Mouse (Mus musculus): ENCODE measurements around the gene Cfap99.

Gene Cfap99

DNA sequence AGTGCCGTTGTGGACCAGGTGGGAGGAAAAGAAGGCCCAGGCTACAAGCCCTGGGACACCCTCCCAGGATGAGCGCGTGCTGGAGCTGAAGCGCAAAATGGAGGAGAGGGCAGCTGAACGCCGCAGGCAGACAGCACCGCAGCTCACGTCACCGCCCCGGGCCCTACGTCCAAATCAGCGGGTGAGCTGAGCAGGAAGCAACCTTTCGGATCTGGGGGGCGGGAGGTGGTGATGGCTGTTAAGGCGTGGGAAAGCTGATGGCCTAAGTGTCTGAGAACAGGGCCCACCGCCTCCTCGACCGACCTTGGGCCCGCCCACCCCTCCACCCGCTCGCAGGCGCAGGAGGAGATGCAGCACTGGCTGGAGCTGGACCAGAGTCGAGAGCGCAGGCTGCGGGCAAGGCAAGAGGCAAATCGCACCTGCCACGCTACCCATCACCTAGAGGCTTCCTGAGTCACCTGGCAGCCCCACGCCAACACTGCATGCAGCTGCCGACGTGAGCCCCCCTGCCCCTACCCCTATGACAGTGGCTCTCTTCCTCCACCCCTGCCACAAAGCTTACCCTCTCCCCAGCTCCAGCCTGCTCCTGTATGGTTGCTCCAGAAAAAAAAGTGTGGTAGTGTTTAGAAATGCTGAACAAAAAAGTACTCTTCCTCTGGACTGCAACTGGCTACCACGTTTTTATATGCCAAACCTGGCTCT lies 38.6 kb downstream of the Cfap99 start:
- peak; percentile 44 to 55 for DNase-seq (ENCODE audit: low spot score in 2 of 2)

DNA sequence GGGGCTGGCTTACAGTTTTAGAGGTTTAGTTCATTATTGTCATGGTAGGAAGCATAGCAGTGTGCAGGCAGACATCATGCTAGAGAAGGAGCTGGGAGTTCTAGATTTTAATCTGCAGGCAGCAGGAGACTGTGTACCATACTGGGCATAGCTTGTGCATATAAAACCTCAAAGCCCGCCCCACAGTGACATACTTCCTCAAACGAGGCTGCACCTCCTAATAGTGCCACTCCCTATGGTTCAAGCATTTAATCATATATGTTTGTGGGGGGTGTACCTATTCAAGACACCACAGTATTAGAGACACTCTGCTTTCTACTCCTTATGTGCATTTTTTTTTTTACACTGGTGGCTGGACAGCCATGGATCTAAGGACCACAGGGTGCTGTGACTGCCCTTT lies 41.7 kb downstream of the Cfap99 start:
- DNase-seq (ENCODE audit: low spot score in 2 of 2): no peak

DNA sequence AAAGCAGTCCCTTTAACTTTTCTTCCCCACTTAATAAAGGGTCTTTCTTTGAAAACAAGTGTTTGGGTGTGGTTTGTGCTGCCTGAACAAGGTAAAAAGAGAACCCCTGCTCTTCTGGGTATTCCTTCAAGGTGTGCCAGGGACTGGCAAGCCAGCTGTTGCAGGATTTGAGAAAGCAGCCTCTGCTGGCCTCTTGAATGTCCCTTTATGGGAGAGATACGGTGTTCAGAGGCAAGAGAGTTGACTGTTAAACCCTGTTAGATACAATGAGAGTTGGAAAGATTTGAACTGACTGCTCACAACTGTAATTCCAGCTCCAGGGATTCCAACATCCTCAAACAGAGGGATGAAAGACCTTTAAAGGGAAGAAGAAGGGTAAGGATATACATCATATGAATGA lies 45.7 kb downstream of the Cfap99 start:
- DNase-seq (ENCODE audit: low spot score in 2 of 2): no peak

DNA sequence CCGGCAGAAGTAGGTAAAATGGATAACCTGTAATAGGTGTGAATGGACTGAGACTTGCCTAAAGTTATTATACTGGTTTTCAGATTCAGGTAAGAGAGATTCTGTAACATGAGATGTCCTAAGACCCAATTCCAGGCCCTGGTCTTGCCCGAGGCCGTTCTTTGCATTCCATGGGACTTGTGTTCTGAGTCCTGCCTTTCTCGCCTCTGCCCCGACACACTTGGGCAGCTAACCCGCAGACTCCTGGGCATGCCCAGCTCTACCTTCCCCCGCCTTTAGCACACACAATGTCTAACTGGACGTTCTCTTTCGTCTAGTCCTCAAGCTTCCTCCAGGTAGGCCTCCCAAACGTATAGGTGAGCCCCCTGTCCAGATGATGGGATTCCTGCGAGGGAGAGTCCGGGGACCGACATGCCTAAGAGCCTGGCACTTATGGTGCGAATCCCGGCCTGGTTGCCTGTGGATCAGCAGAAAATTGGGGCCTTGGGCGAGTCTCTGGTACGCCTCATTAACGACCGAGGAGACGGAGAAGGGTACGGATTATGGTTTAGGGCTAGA lies 47.2 kb downstream of the Cfap99 start:
- DNase-seq (ENCODE audit: low spot score in 2 of 2): no peak

DNA sequence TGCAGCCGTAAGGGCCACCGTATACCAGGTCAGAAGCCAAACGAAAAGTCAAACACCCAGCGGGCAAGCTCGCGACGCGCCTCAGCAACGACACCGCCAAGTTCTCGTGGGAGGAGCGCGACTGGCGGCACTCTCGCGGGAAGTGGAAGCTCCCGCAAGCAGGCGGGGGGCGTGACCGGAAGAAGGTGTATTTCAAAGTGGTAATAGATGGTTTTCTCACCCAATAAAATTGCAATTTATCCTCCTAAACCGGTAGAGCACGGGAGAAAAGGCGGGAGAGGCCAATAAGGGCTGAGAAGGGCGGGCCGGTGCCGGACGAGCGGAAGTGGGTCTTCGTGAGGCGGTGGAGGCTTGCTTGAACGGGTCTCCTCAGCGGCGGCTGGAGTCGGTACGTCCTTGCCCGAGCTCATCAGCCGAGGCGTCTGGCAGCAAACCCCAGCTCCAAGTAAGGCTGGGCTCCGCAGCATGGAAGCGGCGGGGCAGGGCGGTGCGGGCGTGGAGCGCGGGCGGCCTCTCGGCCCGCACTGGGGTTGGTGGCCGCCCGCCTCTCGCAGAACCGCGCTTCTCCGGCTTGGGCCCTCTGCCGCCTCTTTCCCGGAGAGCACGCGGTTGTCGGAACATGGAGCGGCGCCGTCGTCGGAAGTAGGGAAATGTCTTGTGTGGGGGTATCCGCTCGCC lies 47.8 kb downstream of the Cfap99 start, which contains the start of gene Rnf4:
Gene Rnf4, plus strand, starts transcription at position 193 of the 678 bp plus-strand sequence.
- DNase-seq (ENCODE audit: low spot score in 2 of 2): peak; percentile 99

DNA sequence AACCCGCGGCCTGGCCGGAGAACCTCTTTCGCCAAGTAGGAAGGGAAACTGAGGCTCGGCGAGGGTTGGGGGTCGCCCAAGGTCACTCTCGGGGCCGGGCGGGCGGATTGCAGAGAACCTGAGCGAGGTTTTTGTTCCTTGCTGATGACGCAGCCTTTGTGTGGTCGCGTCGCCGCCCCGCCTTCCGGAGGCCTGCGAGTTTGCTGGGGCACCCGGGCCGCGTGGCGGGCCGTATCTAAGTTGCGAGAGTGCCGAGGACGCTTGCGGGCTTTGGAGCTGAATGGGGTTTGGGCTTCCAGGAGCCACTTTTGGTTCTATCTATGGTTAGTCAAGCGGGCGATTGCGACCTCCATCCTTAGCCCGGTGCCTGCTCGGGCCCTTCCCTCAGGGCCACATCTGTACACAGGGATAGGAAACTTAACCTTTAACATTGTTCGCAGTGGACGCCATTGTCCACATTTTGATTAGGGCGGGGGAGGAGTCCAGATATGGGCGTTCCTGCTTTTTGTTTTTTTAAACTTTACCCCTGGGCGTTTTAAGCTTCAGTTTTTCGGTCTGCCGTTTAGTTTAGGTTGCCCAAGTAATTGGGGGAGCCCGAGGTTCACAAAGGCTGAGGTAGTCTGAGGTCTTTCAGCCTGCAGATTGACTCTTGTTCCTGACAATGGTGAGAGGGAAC lies 48.5 kb downstream of the Cfap99 start:
- peak; percentile 62 to 70 for DNase-seq (ENCODE audit: low spot score in 2 of 2)

DNA sequence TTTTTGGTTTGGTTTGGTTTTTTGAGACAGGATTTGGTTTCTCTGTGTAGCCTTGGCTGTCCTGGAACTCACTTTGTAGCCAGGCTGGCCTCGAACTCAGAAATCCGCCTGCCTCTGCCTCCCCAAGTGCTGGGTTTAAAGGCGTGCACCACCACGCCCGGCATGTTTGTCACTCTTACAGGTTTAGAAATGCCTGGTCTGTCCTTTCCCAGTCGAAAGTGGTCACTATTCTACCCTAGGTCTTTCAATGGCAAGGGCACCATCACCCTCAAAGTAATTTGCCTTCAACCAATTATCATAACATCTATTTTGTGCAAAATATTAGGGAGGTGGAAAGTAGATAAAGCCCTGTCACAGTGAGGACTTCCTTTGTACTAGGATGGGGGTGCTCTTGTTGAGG lies 51.8 kb downstream of the Cfap99 start:
- no peak for DNase-seq (ENCODE audit: low spot score in 2 of 2)

DNA sequence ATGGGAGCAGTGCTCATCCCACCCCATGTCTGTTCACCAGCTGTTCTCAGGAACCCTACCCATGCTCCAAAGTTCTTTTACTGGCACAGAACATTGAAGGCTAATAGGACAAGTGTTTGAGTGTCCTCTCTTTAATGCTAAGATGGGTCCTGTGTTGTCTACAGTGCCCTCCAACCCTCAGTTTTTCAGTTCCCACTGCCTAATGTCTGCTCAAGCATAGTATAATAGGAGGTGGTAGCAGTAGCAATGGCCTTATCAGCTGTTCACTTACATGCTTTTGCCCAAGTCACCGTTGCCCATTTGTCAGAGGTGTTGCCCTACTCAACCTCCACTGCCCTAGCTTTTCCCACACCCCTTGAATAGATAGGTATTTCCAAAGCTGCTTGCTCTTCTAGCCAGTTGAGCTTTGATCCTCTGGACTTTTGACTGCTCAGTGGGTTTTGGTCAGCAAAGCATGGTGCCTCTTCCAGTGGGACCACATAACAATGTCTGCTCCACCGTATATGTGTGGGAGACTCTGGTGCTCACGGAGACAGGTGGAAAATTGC lies 63.8 kb downstream of the Cfap99 start:
- DNase-seq (ENCODE audit: low spot score in 2 of 2): no peak

DNA sequence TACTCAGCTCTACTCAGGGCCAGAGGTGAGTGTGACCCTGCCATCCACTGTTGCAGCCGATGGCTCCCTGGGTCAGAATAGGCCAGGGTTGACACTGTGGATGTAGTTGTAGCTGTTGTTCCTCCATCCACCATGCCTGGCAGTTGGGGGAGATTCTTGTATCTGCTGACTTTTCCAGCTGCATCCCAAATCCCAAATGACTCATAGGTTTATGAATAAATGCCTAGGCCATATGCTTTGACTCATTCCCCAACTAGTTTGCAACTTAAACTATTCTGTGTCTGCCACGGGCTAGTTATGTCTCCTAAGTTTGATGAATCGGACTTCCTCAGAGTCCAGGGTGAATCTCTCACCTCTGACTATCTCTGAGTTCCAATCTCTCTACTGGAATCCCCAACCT lies 71.9 kb downstream of the Cfap99 start:
- no peak for DNase-seq (ENCODE audit: low spot score in 2 of 2)

DNA sequence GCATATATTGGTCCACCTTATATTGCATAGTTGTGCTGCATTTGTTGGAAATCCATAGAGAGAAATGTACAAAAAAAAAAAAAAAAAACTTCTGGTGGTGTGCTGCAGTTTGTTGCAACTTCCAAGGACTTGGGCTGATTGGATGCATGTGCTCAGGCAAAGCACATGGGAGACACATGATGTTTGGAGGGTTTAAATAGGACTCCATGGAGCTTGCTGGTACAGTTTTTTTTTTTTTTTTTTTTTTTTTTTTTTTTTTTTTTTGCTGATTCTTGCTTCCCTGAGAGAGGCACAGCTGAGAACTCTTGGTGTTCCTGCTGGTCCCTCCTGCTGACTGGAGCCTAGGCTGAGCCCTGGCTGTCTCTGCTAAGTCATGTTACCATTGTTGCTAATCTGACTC lies 74.7 kb downstream of the Cfap99 start:
- no peak for DNase-seq (ENCODE audit: low spot score in 2 of 2)

DNA sequence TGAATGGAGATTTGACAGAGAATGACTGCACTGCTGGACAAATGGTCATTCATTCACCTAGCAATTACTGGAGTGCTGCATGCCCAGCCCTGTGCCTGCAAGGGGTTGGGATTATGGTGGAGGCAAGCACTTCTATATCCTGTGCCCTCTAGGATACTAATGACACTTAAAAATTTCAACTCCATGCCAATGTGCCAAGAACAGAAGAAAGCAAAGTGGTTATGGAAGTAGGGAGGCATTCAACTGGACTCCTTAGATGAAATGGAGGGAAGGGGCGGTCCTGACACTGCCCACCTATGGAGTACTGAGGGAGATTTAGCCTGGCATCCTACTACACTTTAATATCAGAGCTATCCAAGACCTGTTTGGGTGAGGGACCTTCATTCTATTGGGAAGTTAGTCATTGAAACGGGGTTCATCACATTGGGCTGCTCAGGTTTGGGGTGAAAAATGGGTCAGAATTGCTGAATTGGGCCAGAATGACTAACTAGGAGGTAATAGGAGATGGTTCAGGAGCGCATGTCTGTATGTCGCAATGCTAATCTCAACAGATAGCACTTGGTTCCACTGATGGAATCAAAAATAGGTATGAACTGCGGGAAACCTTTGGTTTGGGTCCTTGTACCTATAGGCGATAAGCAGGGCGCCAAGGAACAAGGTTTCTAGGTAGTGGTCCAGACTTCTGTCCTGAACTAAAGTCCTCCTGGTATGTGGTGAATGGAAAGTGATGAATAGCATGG lies 80.3 kb downstream of the Cfap99 start:
- DNase-seq (ENCODE audit: low spot score in 2 of 2): no peak

DNA sequence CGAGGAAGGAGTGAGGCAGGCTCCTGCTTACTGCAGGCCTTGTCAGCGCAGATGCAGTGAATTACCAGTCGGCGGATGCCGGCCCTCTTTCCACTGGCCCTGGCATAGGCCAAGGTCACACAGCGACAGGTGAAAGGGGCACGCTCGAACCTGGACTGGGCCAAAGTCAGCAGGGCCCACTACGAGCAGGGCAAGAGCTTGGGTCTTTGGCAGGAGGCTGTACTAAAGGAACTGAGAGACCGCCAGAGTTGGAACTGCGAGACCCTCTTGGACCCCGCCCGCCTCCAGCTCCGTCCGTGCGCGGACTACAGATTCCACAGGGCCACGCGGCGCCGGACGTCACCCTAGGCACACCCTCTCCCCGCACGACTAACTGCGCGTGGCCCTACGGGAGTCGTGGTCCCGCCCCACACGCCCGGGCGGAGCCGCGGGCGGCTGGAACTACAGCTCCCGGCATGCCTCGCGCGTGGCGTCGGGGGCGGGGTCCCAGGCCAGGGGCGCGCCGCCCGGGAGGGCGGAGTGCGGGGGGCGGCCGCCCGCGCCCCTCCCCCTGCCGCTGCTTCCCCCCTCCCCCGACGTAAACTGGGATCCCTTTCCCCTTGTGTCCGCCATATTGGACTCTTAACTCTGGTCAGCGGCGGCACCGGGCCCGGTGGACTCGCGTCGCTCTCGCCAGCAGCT lies 81.1 kb downstream of the Cfap99 start, which contains the start of gene Fam193a:
Gene Fam193a, plus strand, starts transcription at position 593 of the 681 bp plus-strand sequence.
- DNase-seq (ENCODE audit: low spot score in 2 of 2): peak; percentile 98 to 99

DNA sequence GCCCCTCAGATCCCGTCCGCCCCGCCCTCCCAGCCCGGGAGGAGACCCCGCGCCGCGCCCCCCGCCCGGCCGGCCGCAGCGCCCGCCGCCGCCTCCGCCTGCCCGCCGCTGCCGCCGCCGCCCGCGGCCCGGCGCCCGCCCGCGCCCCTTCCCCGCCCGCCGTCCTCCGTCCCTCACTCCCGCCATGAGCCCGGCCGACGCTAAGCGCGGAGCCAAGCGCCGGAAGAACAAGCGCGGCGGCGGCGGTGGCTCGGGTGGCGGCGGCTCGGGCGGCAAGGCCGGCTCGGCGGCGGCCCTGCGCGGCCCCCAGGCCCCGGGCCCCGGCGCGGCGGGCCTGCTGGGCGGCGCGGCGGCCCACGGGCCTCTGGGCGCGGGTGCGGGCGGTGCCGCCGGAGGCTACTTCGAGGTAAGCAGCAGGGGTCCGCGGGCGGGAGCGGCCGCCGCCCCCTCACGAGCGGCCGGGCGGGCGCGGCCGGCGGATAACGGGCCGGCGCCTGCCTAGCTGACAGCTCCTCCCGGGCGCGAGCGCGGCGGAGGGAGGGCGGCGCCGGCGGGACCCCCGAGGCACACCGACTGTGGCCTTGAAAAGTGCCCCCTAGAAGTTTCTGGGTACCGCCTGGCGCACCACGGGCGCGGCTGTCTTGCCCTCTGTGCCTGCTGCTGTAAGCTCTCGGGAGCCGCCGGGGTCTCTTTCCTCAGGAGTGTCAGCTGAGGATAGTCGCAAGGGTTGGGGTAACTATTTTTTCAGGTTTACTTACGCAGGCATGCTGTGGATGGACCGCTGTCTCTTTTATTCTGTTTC lies 81.8 kb downstream of the Cfap99 start:
- DNase-seq (ENCODE audit: low spot score in 2 of 2): peak; percentile 60 to 65

DNA sequence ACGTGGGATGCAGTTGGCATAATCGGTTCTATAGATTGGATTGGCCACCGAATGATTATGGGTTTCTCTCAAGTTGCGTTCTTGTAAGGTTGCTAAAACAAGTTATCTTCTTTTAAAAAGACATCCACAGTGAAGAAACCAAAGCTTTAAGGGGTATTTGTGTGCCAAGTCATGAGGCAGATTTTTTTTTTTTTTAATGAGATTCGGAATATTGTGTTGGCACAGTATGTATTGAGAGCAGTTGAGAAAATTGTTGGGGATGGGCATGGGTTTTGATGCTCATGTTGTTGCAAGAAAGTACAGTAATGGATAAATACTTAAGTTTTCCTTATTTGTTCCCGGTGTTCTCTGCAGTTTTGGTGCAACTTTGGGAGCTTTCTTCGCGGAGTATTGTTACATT lies 82.4 kb downstream of the Cfap99 start:
- DNase-seq (ENCODE audit: low spot score in 2 of 2): no peak

DNA sequence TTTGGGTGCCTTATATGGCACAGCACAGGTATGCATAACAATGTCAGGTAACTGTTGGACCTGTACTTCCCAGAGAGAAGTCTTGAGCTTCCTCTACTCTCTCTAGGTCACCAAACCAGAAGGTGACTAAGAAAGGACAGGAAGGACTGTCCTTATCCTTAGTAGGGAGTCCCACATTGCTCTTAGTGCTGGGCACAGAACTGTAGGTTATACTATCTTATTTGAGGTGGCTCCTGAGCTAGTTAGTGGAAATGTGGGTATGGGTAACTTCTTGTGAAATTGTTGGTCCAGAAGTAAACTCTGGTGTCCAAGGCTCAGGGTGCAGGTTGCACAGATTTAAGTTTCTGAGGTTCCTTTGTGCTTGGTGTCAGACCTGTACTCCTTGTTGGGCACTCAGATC lies 83.7 kb downstream of the Cfap99 start:
- DNase-seq (ENCODE audit: low spot score in 2 of 2): no peak

DNA sequence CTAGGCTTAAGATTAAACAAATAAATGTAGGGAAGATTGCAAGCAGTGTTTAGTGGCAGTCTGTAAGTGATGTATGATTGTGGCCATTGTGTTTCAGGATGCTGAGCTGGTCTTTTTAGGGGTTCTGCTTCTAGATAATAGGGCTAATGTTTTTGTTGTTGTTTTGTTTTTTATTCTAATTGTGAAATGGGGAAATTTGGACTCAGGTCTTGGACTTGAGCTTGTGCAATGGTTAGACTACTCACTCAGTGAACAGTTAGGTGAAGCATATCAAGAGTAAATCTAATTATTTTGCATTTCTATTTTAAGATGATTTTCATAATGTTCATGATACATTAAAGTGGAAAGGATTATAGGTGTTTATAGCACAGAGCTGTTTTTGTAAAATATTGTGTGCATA lies 84.1 kb downstream of the Cfap99 start:
- no peak for DNase-seq (ENCODE audit: low spot score in 2 of 2)

All from right cerebral cortex, postnatal 10 days (tissue).